Mouse (Mus musculus): ENCODE measurements around the gene Fam71e2.

GRCm38 (mm10) chr7:4744886-4745285 lies 26.2 kb downstream of the Fam71e2 start:
- TF ChIP-seq CTCF (IDR thresholded peaks at IDR 0.05; ENCODE audit: low read depth) (no peak), EP300 (optimal IDR thresholded peaks at IDR 0.05) (no peak)
